Mouse (Mus musculus) frontal cortex, postnatal 10 days (tissue): Measurements from ENCODE around the gene Cilp.
"Not testable (repeated sequence)": the region's sequence is repeated elsewhere in the genome, so short reads cannot be mapped to it uniquely, and the experiment has no call there.

Experiments
- DNase-seq, 2 experiments: peaks; one replicate each; pipeline ENCODE4 v3.0.0; 2022; ENCODE audit warnings: low spot score in 2 of 2, mixed read lengths in 1 of 2

The Cilp gene

GRCm38 (mm10) chr9:65247502-65248376 is 17.2 kb upstream of the Cilp start:
- no peak for DNase-seq

- DNase-seq = no peak
Measured at GRCm38 (mm10) chr9:65248377-65248690, 16.6 kb upstream of the Cilp start.

GRCm38 (mm10) chr9:65252026-65252425 is 13.0 kb upstream of the Cilp start:
- no peak for DNase-seq

DNA sequence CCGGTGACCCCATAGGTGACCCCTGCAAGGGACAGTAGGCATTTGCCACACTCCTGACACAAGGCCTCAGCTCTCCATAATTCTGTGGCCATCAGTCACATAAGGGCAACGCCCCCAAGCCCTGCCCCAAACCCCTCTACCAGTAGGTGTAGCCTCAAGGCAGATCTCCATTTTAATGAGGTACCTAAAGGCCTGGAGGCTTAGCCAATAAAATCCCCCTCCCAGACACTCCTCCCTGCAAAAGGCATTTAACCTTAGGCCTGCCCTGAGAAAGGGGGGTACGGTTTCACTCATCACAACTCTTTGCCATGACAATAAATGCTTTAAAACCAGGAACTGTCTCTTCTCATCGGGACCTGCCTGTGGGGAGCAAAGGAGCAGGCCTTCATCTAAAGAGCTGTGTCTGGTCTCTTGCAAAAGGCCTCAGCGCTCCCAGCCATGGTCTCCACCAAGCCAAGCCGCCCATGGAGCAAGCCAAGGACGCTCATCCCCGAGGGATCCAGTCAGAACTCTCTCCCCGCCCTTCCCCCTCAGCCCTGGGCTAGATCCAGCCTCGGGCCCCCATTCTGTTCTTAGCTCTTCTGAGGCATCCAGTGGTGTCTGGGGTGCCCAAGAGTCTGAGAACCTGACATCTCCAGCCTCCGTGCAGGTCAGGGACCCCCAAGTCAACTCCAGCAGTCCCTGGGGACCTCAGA is 8.9 kb upstream of the Cilp start:
- DNase-seq = no peak

- no peak for DNase-seq
Measured at GRCm38 (mm10) chr9:65257218-65257910, 7.6 kb upstream of the Cilp start.

GRCm38 (mm10) chr9:65259366-65259765 is 5.6 kb upstream of the Cilp start:
- DNase-seq = no peak

DNA sequence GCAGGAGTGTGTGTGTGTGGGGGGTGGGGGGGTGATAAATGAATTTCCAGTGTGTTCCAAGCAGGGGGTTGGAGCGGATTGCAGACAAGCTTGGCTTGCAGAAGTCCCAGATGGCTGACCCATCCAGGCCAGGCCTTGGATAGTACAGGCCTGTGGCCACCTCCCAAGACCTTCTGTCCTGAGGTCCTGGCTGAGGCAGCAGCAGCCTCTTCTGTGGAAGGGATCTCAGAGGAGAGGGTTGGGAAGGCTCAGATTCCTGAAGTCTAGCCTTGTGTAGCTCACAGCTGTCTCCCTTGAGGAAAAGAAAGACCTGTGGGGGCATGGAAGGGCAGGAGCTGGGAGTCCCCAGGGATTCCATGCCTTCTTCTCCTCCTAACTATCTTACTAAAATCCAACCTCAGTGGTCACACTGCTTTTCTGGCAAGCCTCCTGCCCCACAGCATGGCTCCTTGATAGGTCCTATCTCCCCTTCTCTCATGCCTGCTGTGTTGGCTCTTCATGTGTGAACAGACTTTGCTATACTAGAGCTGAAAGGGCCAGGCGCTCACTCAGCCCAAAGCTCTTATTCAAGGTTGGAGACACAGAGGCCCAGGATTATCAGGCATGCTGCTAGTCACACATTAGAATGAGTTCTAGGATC is 3.3 kb upstream of the Cilp start:
- no peak for DNase-seq

DNA sequence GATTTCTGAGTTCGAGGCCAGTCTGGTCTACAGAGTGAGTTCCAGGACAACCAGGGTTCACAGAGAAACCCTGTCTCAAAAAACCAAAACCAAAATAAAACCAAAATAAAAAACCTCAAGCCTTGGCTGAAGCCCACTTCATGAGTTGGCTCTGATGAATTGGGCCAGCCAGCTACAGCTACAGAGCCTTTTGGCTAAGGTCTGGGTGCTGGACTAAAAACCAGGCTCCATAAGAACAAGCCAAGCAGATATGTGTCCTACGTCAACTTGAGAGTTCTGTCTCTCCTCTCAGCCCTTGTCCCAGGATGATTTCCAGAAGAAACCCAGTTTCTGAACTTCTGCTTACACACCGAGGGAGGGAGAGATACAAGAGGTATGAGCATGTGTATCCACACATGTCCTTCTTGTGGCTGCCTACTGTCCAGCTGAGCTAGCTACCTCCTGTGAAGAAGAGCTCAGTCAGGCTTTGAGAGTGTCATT is 2.3 kb upstream of the Cilp start:
- DNase-seq = no peak

DNA sequence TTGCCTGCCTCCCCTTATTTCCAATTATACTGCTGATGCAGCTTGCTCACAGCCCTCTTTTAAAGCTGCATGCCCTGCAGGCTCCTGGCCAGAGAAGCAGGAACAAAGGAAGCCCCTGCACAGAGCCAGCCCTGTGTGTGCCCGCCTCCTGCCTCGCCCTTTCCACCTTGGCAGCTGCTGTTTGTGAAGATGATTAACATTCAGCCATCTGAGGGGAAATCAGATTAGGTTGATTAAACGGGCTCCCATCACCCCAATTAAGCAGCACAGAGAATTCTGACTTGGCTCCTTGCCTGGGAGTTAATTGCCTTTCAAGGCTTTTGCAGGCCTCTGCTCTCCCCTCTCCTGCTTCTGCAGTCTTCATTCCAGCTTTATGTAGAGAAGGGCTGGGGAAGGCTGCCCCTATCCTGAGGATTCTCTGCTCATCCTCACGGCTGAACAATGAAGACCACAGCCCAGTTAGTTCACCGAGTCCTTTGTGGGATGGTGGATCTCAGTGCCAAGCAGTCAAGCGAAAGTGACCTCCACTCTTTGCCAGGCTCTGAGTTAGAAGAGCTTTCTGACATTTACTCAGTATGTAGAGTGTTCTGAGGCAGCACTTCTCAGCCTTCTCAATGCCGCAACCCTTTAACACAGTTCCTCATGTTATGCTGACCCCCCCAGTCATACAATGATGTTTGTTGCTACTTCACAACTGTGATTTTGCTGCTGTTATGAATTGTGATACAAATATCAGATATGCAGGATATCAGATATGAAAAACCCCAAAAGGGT is 2.9 kb downstream of the Cilp start:
- DNase-seq = peak; percentile 46 to 56

GRCm38 (mm10) chr9:65273048-65273809 is 8.2 kb downstream of the Cilp start:
- DNase-seq = no peak

DNA sequence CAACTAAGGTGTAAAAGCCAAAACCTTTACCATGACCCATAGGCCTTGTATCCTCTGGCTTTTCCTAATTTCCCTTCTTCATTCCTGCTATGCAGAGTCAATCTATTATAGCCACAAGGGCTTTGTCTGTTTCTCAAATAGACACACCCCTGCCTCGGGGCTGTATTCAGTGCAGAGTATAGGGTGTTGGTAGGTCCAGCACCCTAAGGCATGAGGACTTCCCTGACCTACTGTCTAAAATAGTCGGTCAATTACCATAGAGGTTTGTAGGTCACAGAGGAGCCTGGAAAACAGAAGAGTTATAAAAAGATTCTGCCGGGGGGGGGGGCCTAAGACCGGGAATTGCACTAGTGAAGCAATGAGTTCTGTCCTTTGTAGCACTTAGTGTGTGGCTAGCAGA is 8.9 kb downstream of the Cilp start:
- no peak for DNase-seq

- not testable (repeated sequence) for DNase-seq
Measured at GRCm38 (mm10) chr9:65274851-65275250, 9.9 kb downstream of the Cilp start.

- DNase-seq = no peak
Measured at GRCm38 (mm10) chr9:65275810-65276530, 11.0 kb downstream of the Cilp start.

DNA sequence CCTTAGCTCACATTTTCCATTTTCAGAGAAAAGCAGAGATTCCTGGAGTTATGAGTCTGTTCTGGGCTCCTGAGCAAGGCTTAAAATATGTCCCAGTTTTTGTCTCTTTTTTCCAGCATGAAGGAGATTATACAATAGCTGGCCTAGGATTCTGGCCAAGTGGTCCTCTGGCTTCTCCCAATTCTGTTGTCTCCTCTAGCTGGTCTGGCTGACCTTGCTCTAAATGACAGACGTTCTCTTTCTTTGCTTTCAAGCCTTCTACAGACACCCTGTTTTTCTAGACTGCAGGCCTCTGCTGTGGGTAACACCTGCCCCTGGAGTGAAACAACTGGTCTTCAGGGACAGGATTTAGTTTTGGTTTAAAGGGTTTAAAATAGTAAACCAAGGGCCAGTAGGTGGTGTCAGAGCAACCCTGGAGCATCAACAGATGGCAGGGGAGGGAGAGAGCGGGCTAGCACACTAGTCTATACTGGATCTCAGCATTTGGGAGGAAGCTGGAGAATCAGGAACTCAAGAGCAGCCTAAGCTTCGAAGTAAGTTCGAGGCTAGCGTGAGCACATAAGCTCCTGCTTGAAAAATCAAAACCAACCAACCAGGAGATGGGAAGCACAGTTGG is 16.7 kb downstream of the Cilp start:
- no peak for DNase-seq

DNA sequence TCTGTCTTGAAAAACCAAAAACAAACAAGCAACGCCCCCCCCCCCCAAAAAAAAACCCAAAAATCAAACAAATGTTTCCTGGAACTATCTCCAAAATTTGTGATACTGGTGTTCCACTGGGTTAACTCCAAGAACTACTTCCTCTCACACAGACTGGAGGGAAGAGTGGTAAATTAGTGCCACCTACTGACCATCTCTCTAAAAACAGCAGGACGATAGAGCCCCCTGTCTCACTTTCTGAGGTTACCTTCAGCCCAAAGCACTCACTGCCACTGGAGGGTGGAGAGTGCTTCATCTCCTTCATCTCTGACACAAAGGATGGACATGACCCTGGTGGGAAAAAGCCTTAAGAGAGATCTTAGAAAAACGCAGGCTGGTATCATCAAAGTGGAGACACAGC is 18.3 kb downstream of the Cilp start:
- no peak for DNase-seq

GRCm38 (mm10) chr9:65288252-65288651 is 23.3 kb downstream of the Cilp start:
- DNase-seq = not testable (repeated sequence)

- no peak for DNase-seq
Measured at GRCm38 (mm10) chr9:65289988-65290387, 25.0 kb downstream of the Cilp start.

- DNase-seq = no peak
Measured at GRCm38 (mm10) chr9:65292421-65292820, 27.4 kb downstream of the Cilp start.

- DNase-seq = no peak
Measured at GRCm38 (mm10) chr9:65293119-65293518, 28.1 kb downstream of the Cilp start.
